Mouse (Mus musculus) cerebellum, adult 8-10 months (tissue): ENCODE measurements around the gene Tmem236.
A peak's percentile ranks its signal among the peaks of the same experiment; 100 is the strongest.

Source experiments
- DNase-seq: peaks from one replicate; pipeline ENCODE4 v3.0.0; 2022

Gene Tmem236

GRCm38 (mm10) chr2:14174334-14174733 is at the start of gene Tmem236:
Gene Tmem236, plus strand, starts transcription at chr2:14174523.
- DNase-seq = no peak

- DNase-seq = no peak
Observed at GRCm38 (mm10) chr2:14126387-14126786, 47.9 kb upstream of the Tmem236 start.

GRCm38 (mm10) chr2:14127629-14128028 is 46.7 kb upstream of the Tmem236 start:
- DNase-seq = no peak

- DNase-seq = no peak
Observed at GRCm38 (mm10) chr2:14130641-14131339, 43.5 kb upstream of the Tmem236 start.

GRCm38 (mm10) chr2:14132468-14133326 is 41.6 kb upstream of the Tmem236 start:
- no peak for DNase-seq

- DNase-seq = no peak
Observed at GRCm38 (mm10) chr2:14136906-14137305, 37.4 kb upstream of the Tmem236 start.

GRCm38 (mm10) chr2:14139590-14139989 is 34.7 kb upstream of the Tmem236 start:
- no peak for DNase-seq

- DNase-seq = no peak
Observed at GRCm38 (mm10) chr2:14140044-14140443, 34.3 kb upstream of the Tmem236 start.

- DNase-seq = no peak
Observed at GRCm38 (mm10) chr2:14145311-14145710, 29.0 kb upstream of the Tmem236 start.

- DNase-seq = no peak
Observed at GRCm38 (mm10) chr2:14146913-14147312, 27.4 kb upstream of the Tmem236 start.

GRCm38 (mm10) chr2:14150829-14151228 is 23.5 kb upstream of the Tmem236 start:
- DNase-seq = no peak

GRCm38 (mm10) chr2:14151854-14152253 is 22.5 kb upstream of the Tmem236 start:
- DNase-seq = peak; percentile 30

- DNase-seq = no peak
Observed at GRCm38 (mm10) chr2:14159047-14159446, 15.3 kb upstream of the Tmem236 start.

- no peak for DNase-seq
Observed at GRCm38 (mm10) chr2:14159756-14160155, 14.6 kb upstream of the Tmem236 start.

GRCm38 (mm10) chr2:14164459-14165030 is 9.8 kb upstream of the Tmem236 start:
- no peak for DNase-seq

- DNase-seq = no peak
Observed at GRCm38 (mm10) chr2:14165066-14165465, 9.3 kb upstream of the Tmem236 start.

- no peak for DNase-seq
Observed at GRCm38 (mm10) chr2:14165618-14166344, 8.5 kb upstream of the Tmem236 start.

GRCm38 (mm10) chr2:14167721-14168120 is 6.6 kb upstream of the Tmem236 start:
- no peak for DNase-seq

- no peak for DNase-seq
Observed at GRCm38 (mm10) chr2:14176460-14177193, 2.3 kb downstream of the Tmem236 start.

GRCm38 (mm10) chr2:14184375-14184774 is 10.1 kb downstream of the Tmem236 start:
- DNase-seq = no peak

GRCm38 (mm10) chr2:14190684-14191083 is 16.4 kb downstream of the Tmem236 start:
- no peak for DNase-seq

GRCm38 (mm10) chr2:14191601-14192000 is 17.3 kb downstream of the Tmem236 start:
- DNase-seq = no peak
